In the genomic region with DNA sequence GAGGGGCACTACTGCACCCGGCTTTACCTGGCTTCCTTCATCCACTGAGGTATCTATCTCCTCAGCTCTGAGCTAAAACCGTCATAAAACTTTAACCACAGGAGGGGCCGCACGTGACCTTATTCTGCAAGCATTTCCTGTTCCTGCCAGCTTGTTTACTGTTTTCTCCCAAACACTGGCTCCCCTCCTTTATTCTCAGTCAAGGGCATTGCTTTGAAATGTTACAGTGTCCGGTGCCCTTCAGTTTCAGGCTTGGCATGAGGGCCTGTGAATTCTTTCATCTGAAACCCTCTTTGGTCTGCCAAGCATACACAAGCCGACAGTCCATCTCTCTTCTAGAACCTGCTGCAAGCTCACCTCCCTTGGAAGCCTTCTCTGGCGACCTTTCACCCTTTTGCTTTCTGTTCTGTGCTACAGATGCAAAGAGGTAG, we compare ENCODE assay signal across 11 mouse cellular contexts. TPM values are rescaled to one million over a fixed set of nuclear protein-coding genes. Genes with fewer than 3 reads are reported as not detected.
DNase-seq lines count a peak whose midpoint lies in the region; ATAC-seq and TF ChIP-seq lines count a peak whose summit lies in the region.
"Had no signal": no experiment of that assay in that cellular context is flagged by ENCODE, and none has a peak within 500 bp of the region (broad histone marks: within the 10 kb centered on the region; RNA-seq: fewer than 3 reads in every experiment).

No protein-coding gene starts in this region.

- no peak for TF ChIP-seq EP300 in stomach, postnatal 0 days (optimal IDR thresholded peaks at IDR 0.05)

- H3K36me3 ChIP-seq in embryonic facial prominence, embryonic 14.5 days (ENCODE audit: control insufficient read depth, insufficient read depth, low read length), result no peaks in the 10 kb centered on the region
- H3K36me3 ChIP-seq in kidney, embryonic 16.5 days (ENCODE audit: insufficient read depth, low read length), result no peaks in the 10 kb centered on the region
- H3K36me3 ChIP-seq in stomach, postnatal 0 days (ENCODE audit: control insufficient read depth, insufficient read depth, low read length), result no peaks in the 10 kb centered on the region
- H3K36me3 ChIP-seq in midbrain, embryonic 10.5 days, result no peaks in the 10 kb centered on the region
- H3K36me3 ChIP-seq: hindbrain, embryonic 15.5 days had no signal

- no peak overlapping the region for H3K4me3 ChIP-seq in embryonic facial prominence, embryonic 14.5 days (ENCODE audit: low read depth, low read length)
- no peak overlapping the region for H3K4me3 ChIP-seq in kidney, embryonic 16.5 days (ENCODE audit: low read length)
- no peak overlapping the region for H3K4me3 ChIP-seq in stomach, postnatal 0 days (ENCODE audit: low read depth, low read length)
- H3K4me3 ChIP-seq in midbrain, embryonic 10.5 days, result no peak overlapping the region
- H3K4me3 ChIP-seq: hindbrain, embryonic 15.5 days had no signal

- H3K9me3 ChIP-seq in embryonic facial prominence, embryonic 14.5 days (ENCODE audit: control insufficient read depth, low read length), result no peaks in the 10 kb centered on the region
- H3K9me3 ChIP-seq in kidney, embryonic 16.5 days (ENCODE audit: low read length), result no peaks in the 10 kb centered on the region
- no peaks in the 10 kb centered on the region for H3K9me3 ChIP-seq in stomach, postnatal 0 days (ENCODE audit: control insufficient read depth, low read length)
- no peaks in the 10 kb centered on the region for H3K9me3 ChIP-seq in midbrain, embryonic 10.5 days (replicated peaks)
- H3K9me3 ChIP-seq: hindbrain, embryonic 15.5 days had no signal

- TF ChIP-seq CTCF in stomach, postnatal 0 days (IDR thresholded peaks at IDR 0.05; ENCODE audit: low read depth), result no peak

- H3K27ac ChIP-seq in embryonic facial prominence, embryonic 14.5 days (replicated peaks; ENCODE audit: low read depth, low read length), result peak overlapping the region; percentile 24; the same call in 1 of the 2 replicates
- H3K27ac ChIP-seq in kidney, embryonic 16.5 days (ENCODE audit: low read length), result peak overlapping the region; percentile 86
- peak overlapping the region; percentile 74 for H3K27ac ChIP-seq in stomach, postnatal 0 days (replicated peaks)
- no peak overlapping the region for H3K27ac ChIP-seq in midbrain, embryonic 10.5 days (replicated peaks)
- H3K27ac ChIP-seq: hindbrain, embryonic 15.5 days had no signal

- H3K9ac ChIP-seq in embryonic facial prominence, embryonic 14.5 days (ENCODE audit: low read depth, low read length), result no peak overlapping the region
- 0 out of 2 replicates have a peak overlapping the region, but pooled peaks have one; percentile 10 for H3K9ac ChIP-seq in kidney, embryonic 16.5 days (replicated peaks; ENCODE audit: low read length)
- no peak overlapping the region for H3K9ac ChIP-seq in stomach, postnatal 0 days (ENCODE audit: low read length)
- H3K9ac ChIP-seq: hindbrain, embryonic 15.5 days had no signal

- H3K4me2 ChIP-seq in embryonic facial prominence, embryonic 14.5 days (ENCODE audit: low read depth, low read length), result no peak overlapping the region
- H3K4me2 ChIP-seq in kidney, embryonic 16.5 days (replicated peaks; ENCODE audit: low read depth, low read length), result no peak overlapping the region
- H3K4me2 ChIP-seq in stomach, postnatal 0 days (replicated peaks; ENCODE audit: low read depth), result no peak overlapping the region
- H3K4me2 ChIP-seq: hindbrain, embryonic 15.5 days had no signal

- WGBS in embryonic facial prominence, embryonic 14.5 days, result 48% methylated on average over 7 of the region's 7 CpGs
- WGBS in kidney, embryonic 16.5 days, result 25% methylated on average over 7 of the region's 7 CpGs
- WGBS in stomach, postnatal 0 days, result 33% methylated on average over 7 of the region's 7 CpGs
- 67% methylated on average over 7 of the region's 7 CpGs for WGBS in midbrain, embryonic 10.5 days

- intact Hi-C loops in left cerebral cortex, postnatal 4 days (cut with DNase I), result loop anchor here (10.0 kb wide), 1 partner anchor 176 kb away; a partner anchor contains a TSS

- DNase-seq in gastrocnemius, adult 18-20 months (ENCODE audit: low spot score), result peak; percentile 51
- no peak for DNase-seq in gastrocnemius, postnatal 4 days (ENCODE audit: low spot score in 2 of 2)
- DNase-seq in embryonic facial prominence, embryonic 14.5 days (ENCODE audit: low spot score), result no peak
- DNase-seq in stomach, postnatal 0 days (ENCODE audit: low spot score), result no peak
- DNase-seq in left cerebral cortex, postnatal 4 days, result no peak
- DNase-seq in spleen, postnatal 10 days (ENCODE audit: low spot score in 2 of 2), result no peak
- no peak for DNase-seq in midbrain, embryonic 10.5 days (ENCODE audit: low spot score)
- DNase-seq: cerebellum, adult 11 months had no signal

- ATAC-seq in embryonic facial prominence, embryonic 14.5 days (ENCODE audit: low read depth), result no peak
- ATAC-seq in kidney, embryonic 16.5 days (ENCODE audit: low FRiP score, low TSS enrichment), result no peak
- ATAC-seq in stomach, postnatal 0 days (ENCODE audit: low FRiP score, low TSS enrichment), result no peak

- peaks cover 18% of the 10 kb centered on the region; the same call in 1 of the 2 replicates for H3K4me1 ChIP-seq in embryonic facial prominence, embryonic 14.5 days (ENCODE audit: control insufficient read depth, insufficient read depth, low read length)
- peaks cover 72% of the 10 kb centered on the region for H3K4me1 ChIP-seq in kidney, embryonic 16.5 days (ENCODE audit: insufficient read depth, low read length)
- H3K4me1 ChIP-seq in stomach, postnatal 0 days (replicated peaks; ENCODE audit: control insufficient read depth, insufficient read depth), result peaks cover 4% of the 10 kb centered on the region; the same call in 1 of the 2 replicates
- peaks cover 35% of the 10 kb centered on the region for H3K4me1 ChIP-seq in midbrain, embryonic 10.5 days
- H3K4me1 ChIP-seq: hindbrain, embryonic 15.5 days had no signal

- H3K27me3 ChIP-seq in embryonic facial prominence, embryonic 14.5 days (replicated peaks; ENCODE audit: control insufficient read depth, insufficient read depth, low read length), result no peaks in the 10 kb centered on the region
- no peaks in the 10 kb centered on the region for H3K27me3 ChIP-seq in kidney, embryonic 16.5 days (ENCODE audit: insufficient read depth, low read length)
- no peaks in the 10 kb centered on the region for H3K27me3 ChIP-seq in stomach, postnatal 0 days (ENCODE audit: control insufficient read depth, insufficient read depth, low read length)
- no peaks in the 10 kb centered on the region for H3K27me3 ChIP-seq in midbrain, embryonic 10.5 days (ENCODE audit: low read depth, poor library complexity, severe bottlenecking)
- H3K27me3 ChIP-seq: hindbrain, embryonic 15.5 days had no signal

RNA-seq across cellular contexts. Expression of a gene that starts 22.5 kb away (rescaled TPM):
- total RNA-seq in gastrocnemius, adult 18-20 months (2021), result 10 to 100 TPM; 11.5 to 13.9 TPM
- 10 to 100 TPM; 22.6 to 25.5 TPM for total RNA-seq in gastrocnemius, postnatal 4 days (2021)
- polyA plus RNA-seq in embryonic facial prominence, embryonic 14.5 days (2014; fragmentation: Nextera tagmentation; extraction: Ambion mirVana), result 14.8 and 15.1 TPM in 2 replicates
- 14.8 and 18.2 TPM in 2 replicates for polyA plus RNA-seq in kidney, embryonic 16.5 days (2015; fragmentation: Nextera tagmentation; extraction: Ambion mirVana)
- polyA plus RNA-seq in stomach, postnatal 0 days (2015; fragmentation: Nextera tagmentation; extraction: Ambion mirVana), result 12.1 and 12.7 TPM in 2 replicates
- total RNA-seq in left cerebral cortex, postnatal 4 days (2021), result 10 to 100 TPM; 43.9 to 47.2 TPM
- 19.1 and 19.6 TPM in 2 replicates for polyA plus RNA-seq in midbrain, embryonic 10.5 days (2016; fragmentation: Nextera tagmentation; extraction: Ambion mirVana)

RNA-seq across cellular contexts. Expression of a gene that starts 31.6 kb away (rescaled TPM):
- 10 to 100 TPM; 33.2 to 38.3 TPM for total RNA-seq in gastrocnemius, adult 18-20 months (2021)
- total RNA-seq in gastrocnemius, postnatal 4 days (2021), result 10 to 100 TPM; 38.2 to 40.8 TPM
- 78.5 and 86.5 TPM in 2 replicates for polyA plus RNA-seq in embryonic facial prominence, embryonic 14.5 days (2014; fragmentation: Nextera tagmentation; extraction: Ambion mirVana)
- polyA plus RNA-seq in kidney, embryonic 16.5 days (2015; fragmentation: Nextera tagmentation; extraction: Ambion mirVana), result 138 and 144 TPM in 2 replicates
- 52.6 and 52.9 TPM in 2 replicates for polyA plus RNA-seq in stomach, postnatal 0 days (2015; fragmentation: Nextera tagmentation; extraction: Ambion mirVana)
- 10 to 100 TPM; 98.3 to 99.8 TPM for total RNA-seq in left cerebral cortex, postnatal 4 days (2021)
- polyA plus RNA-seq in midbrain, embryonic 10.5 days (2016; fragmentation: Nextera tagmentation; extraction: Ambion mirVana), result 164 and 175 TPM in 2 replicates

RNA-seq across cellular contexts. Expression of a gene that starts 53.4 kb away (rescaled TPM):
- total RNA-seq in gastrocnemius, adult 18-20 months (2021), result not detected
- total RNA-seq in gastrocnemius, postnatal 4 days (2021), result not detected
- polyA plus RNA-seq in embryonic facial prominence, embryonic 14.5 days (2014; fragmentation: Nextera tagmentation; extraction: Ambion mirVana), result not detected in 2 replicates
- polyA plus RNA-seq in kidney, embryonic 16.5 days (2015; fragmentation: Nextera tagmentation; extraction: Ambion mirVana), result 25.3 and 27.7 TPM in 2 replicates
- polyA plus RNA-seq in stomach, postnatal 0 days (2015; fragmentation: Nextera tagmentation; extraction: Ambion mirVana), result 79.6 and 81.7 TPM in 2 replicates
- total RNA-seq in left cerebral cortex, postnatal 4 days (2021), result not detected
- not detected in 2 replicates for polyA plus RNA-seq in midbrain, embryonic 10.5 days (2016; fragmentation: Nextera tagmentation; extraction: Ambion mirVana)
- total RNA-seq: midbrain, postnatal 0 days had no signal
- polyA plus RNA-seq: hindbrain, embryonic 15.5 days; midbrain, postnatal 0 days had no signal

Comparison
In these comparisons a context has a peak if more than half of its experiments do, and no peak if none do; other contexts are left out.
1. RNA of a gene that starts 53.4 kb away (polyA plus RNA-seq): 79.6 to 81.7 TPM in stomach, postnatal 0 days and 25.3 to 27.7 TPM in kidney, embryonic 16.5 days; not detected in embryonic facial prominence, embryonic 14.5 days and not detected in midbrain, embryonic 10.5 days; every median in the first group is over 10 times any median in the second.